Mouse (Mus musculus) natural killer cell, adult 2 months (primary cell): ENCODE results near the gene Siah1a.

Experiments used
- DNase-seq, 2 experiments: peaks; one replicate each; pipeline ENCODE4 v3.0.0; 2022; ENCODE audit warnings: low spot score in 2 of 2

Siah1a gene

GRCm38 (mm10) chr8:86702453-86702852 is 43.3 kb downstream of the Siah1a start:
- DNase-seq, result no peak

- DNase-seq, result peak in 1 of 2 experiments; percentile 22
Measured at GRCm38 (mm10) chr8:86699471-86699870, 46.3 kb downstream of the Siah1a start.

- DNase-seq, result no peak
Measured at GRCm38 (mm10) chr8:86698811-86699421, 46.8 kb downstream of the Siah1a start.

- no peak for DNase-seq
Measured at GRCm38 (mm10) chr8:86695703-86696102, 50.0 kb downstream of the Siah1a start.

- DNase-seq, result no peak
Measured at GRCm38 (mm10) chr8:86694011-86694410, 51.7 kb downstream of the Siah1a start.

- no peak for DNase-seq
Measured at GRCm38 (mm10) chr8:86692107-86692506, 53.6 kb downstream of the Siah1a start.

- DNase-seq, result peak in 1 of 2 experiments; percentile 23
Measured at GRCm38 (mm10) chr8:86686629-86687028, 59.1 kb downstream of the Siah1a start.
